Mouse (Mus musculus) left cerebral cortex, postnatal 14 days (tissue): ENCODE data around the gene Gm20422. TPM values are rescaled to one million over a fixed set of nuclear protein-coding genes. Genes with fewer than 3 reads are reported as not detected.

Experiments
- DNase-seq, 2 experiments: peaks; one replicate each; pipeline ENCODE4 v3.0.0; 2021 to 2022; ENCODE audit warnings: low spot score in 2 of 2, mixed read lengths in 1 of 2
- intact Hi-C: fragments of 180-260 bp; cut with DNase I; formaldehyde crosslinking; loops from one replicate; pipeline ENCODE4 v1.15.1; 2025
- long read RNA-seq, 2 experiments: library from polyadenylated mRNA; stranded (forward); transcript quantifications; one replicate each; pipeline ENCODE4 v2.0.0; 2021
- total RNA-seq, 2 experiments: library from RNA; stranded (reverse); gene quantifications; 2 replicates each; pipeline ENCODE4 v1.2.3; 2021

The Gm20422 gene
- 1 to 10 TPM in 1 of 2 experiments, not detected in 1; 1.5 TPM for total RNA-seq
- long read RNA-seq, experiment 1, partial matches to known transcripts = 0 of 5 reads
- long read RNA-seq, experiment 1, other reads (novel, unspliced or antisense) = 5 of 5 reads
- long read RNA-seq, experiment 2 = 0 reads

GRCm38 (mm10) chr8:69774503-69775148, at the start of gene Gm20422:
Gene Gm20422, minus strand, starts transcription at chr8:69774886.
- peak; percentile 89 to 96 for DNase-seq
- intact Hi-C loops = no loop called here

- intact Hi-C loops = no loop called here
- DNase-seq = peak in 1 of 2 experiments; percentile 30
Measured at GRCm38 (mm10) chr8:69822386-69823191, 47.9 kb upstream of the Gm20422 start, which contains the start of gene Lpar2. Gene Lpar2, plus strand, starts transcription at chr8:69822429.

GRCm38 (mm10) chr8:69821971-69822385, 47.3 kb upstream of the Gm20422 start:
- intact Hi-C loops = no loop called here
- DNase-seq = no peak

- intact Hi-C loops = no loop called here
- DNase-seq = no peak
Measured at GRCm38 (mm10) chr8:69820466-69820865, 45.8 kb upstream of the Gm20422 start.

GRCm38 (mm10) chr8:69815396-69815795, 40.7 kb upstream of the Gm20422 start:
- DNase-seq = no peak
- intact Hi-C loops = no loop called here

- intact Hi-C loops = no loop called here
- DNase-seq = no peak
Measured at GRCm38 (mm10) chr8:69814881-69815280, 40.2 kb upstream of the Gm20422 start.

GRCm38 (mm10) chr8:69809820-69810219, 35.1 kb upstream of the Gm20422 start:
- intact Hi-C loops = no loop called here
- no peak for DNase-seq

GRCm38 (mm10) chr8:69808864-69809403, 34.2 kb upstream of the Gm20422 start:
- intact Hi-C loops = no loop called here
- DNase-seq = no peak

- intact Hi-C loops = no loop called here
- DNase-seq = peak in 1 of 2 experiments; percentile 64
Measured at GRCm38 (mm10) chr8:69808094-69808863, 33.6 kb upstream of the Gm20422 start, which contains the start of gene Gmip. Gene Gmip, plus strand, starts transcription at chr8:69808679.

- no peak for DNase-seq
Measured at GRCm38 (mm10) chr8:69807236-69807635, 32.5 kb upstream of the Gm20422 start.

GRCm38 (mm10) chr8:69805491-69805890, 30.8 kb upstream of the Gm20422 start:
- intact Hi-C loops = no loop called here
- DNase-seq = no peak

More at GRCm38 (mm10) chr8:69807236-69807635, 32.5 kb upstream of the Gm20422 start:
- intact Hi-C loops = no loop called here

GRCm38 (mm10) chr8:69805086-69805485, 30.4 kb upstream of the Gm20422 start:
- DNase-seq = no peak
- intact Hi-C loops = no loop called here

GRCm38 (mm10) chr8:69804537-69804936, 29.9 kb upstream of the Gm20422 start:
- DNase-seq = no peak
- intact Hi-C loops = no loop called here

GRCm38 (mm10) chr8:69803366-69803765, 28.7 kb upstream of the Gm20422 start:
- intact Hi-C loops = no loop called here
- DNase-seq = no peak

- intact Hi-C loops = no loop called here
- no peak for DNase-seq
Measured at GRCm38 (mm10) chr8:69802216-69802615, 27.5 kb upstream of the Gm20422 start.

GRCm38 (mm10) chr8:69801796-69802195, 27.1 kb upstream of the Gm20422 start:
- DNase-seq = no peak
- intact Hi-C loops = no loop called here

GRCm38 (mm10) chr8:69799946-69800345, 25.3 kb upstream of the Gm20422 start:
- intact Hi-C loops = no loop called here
- no peak for DNase-seq

GRCm38 (mm10) chr8:69799261-69799660, 24.6 kb upstream of the Gm20422 start:
- no peak for DNase-seq
- intact Hi-C loops = no loop called here

- intact Hi-C loops = no loop called here
- no peak for DNase-seq
Measured at GRCm38 (mm10) chr8:69797661-69798060, 23.0 kb upstream of the Gm20422 start.
